Mouse (Mus musculus) liver, embryonic 14.5 days (tissue): ENCODE results near the gene Cyth2.

Source experiments
- CTCF ChIP-seq: IDR thresholded peaks from 2 replicates; pipeline ENCODE4 v1.5.1; 2016; ENCODE audit warnings: antibody characterized with exemption, low read depth, control low read depth
- EP300 ChIP-seq: IDR thresholded peaks from 2 replicates; pipeline ENCODE4 v1.6.1; 2016; ENCODE audit warnings: antibody characterized with exemption, low read depth

- TF ChIP-seq EP300 (no peak), CTCF (no peak)
Measured at GRCm38 (mm10) chr7:45779081-45779641, 35.2 kb downstream of the Cyth2 start.
